ENCODE assay signal across 23 mouse cellular contexts in genomic region chr17:42304262-42304661, GRCm38 (mm10). TPM values are rescaled to one million over a fixed set of nuclear protein-coding genes. Genes with fewer than 3 reads are reported as not detected.
DNase-seq lines count a peak whose midpoint lies in the region; ATAC-seq and TF ChIP-seq lines count a peak whose summit lies in the region.
"Had no signal": no experiment of that assay in that cellular context is flagged by ENCODE, and none has a peak within 500 bp of the region (broad histone marks: within the 10 kb centered on the region; RNA-seq: fewer than 3 reads in every experiment).

No protein-coding gene starts in this region.

- ATAC-seq in forebrain, postnatal 0 days = no peak
- no peak for ATAC-seq in forebrain, embryonic 11.5 days (replicated peaks; ENCODE audit: low FRiP score)
- ATAC-seq in midbrain, postnatal 0 days (ENCODE audit: low FRiP score) = no peak
- ATAC-seq in midbrain, embryonic 13.5 days = no peak
- ATAC-seq in frontal cortex, adult (ENCODE audit: low TSS enrichment) = no peak
- ATAC-seq: forebrain, embryonic 13.5 days had no signal

- H3K27me3 ChIP-seq in forebrain, postnatal 0 days (ENCODE audit: insufficient read depth, low read length) = no peaks in the 10 kb centered on the region
- no peaks in the 10 kb centered on the region for H3K27me3 ChIP-seq in forebrain, embryonic 11.5 days (ENCODE audit: control insufficient read depth, insufficient read depth, low read length)
- H3K27me3 ChIP-seq in midbrain, postnatal 0 days (ENCODE audit: insufficient read depth, low read length) = no peaks in the 10 kb centered on the region
- H3K27me3 ChIP-seq in midbrain, embryonic 13.5 days = no peaks in the 10 kb centered on the region
- H3K27me3 ChIP-seq: forebrain, embryonic 13.5 days; heart, embryonic 13.5 days; limb, embryonic 15.5 days; megakaryocyte, embryonic 14.5 days; neural tube, embryonic 12.5 days had no signal

- H3K27ac ChIP-seq in forebrain, postnatal 0 days (ENCODE audit: low read depth, low read length) = no peak overlapping the region
- H3K27ac ChIP-seq in forebrain, embryonic 11.5 days (ENCODE audit: low read depth, low read length) = no peak overlapping the region
- no peak overlapping the region for H3K27ac ChIP-seq in midbrain, postnatal 0 days (ENCODE audit: low read depth, low read length)
- H3K27ac ChIP-seq in midbrain, embryonic 13.5 days = no peak overlapping the region
- H3K27ac ChIP-seq: embryonic facial prominence, embryonic 10.5 days; forebrain, embryonic 13.5 days; heart, embryonic 13.5 days; limb, embryonic 15.5 days; neural tube, embryonic 12.5 days had no signal

- H3K4me3 ChIP-seq in forebrain, postnatal 0 days (ENCODE audit: low read depth, low read length) = no peak overlapping the region
- no peak overlapping the region for H3K4me3 ChIP-seq in forebrain, embryonic 11.5 days (ENCODE audit: low read depth, low read length)
- H3K4me3 ChIP-seq in midbrain, postnatal 0 days (ENCODE audit: low read depth, low read length) = no peak overlapping the region
- no peak overlapping the region for H3K4me3 ChIP-seq in midbrain, embryonic 13.5 days (replicated peaks)
- H3K4me3 ChIP-seq: embryonic facial prominence, embryonic 10.5 days; forebrain, embryonic 13.5 days; heart, embryonic 13.5 days; limb, embryonic 15.5 days; megakaryocyte, embryonic 14.5 days; neural tube, embryonic 12.5 days had no signal

- no peaks in the 10 kb centered on the region for H3K4me1 ChIP-seq in forebrain, postnatal 0 days (ENCODE audit: insufficient read depth)
- no peaks in the 10 kb centered on the region for H3K4me1 ChIP-seq in forebrain, embryonic 11.5 days (replicated peaks; ENCODE audit: control insufficient read depth, insufficient read depth, low read length)
- H3K4me1 ChIP-seq in midbrain, postnatal 0 days (ENCODE audit: insufficient read depth, low read length) = no peaks in the 10 kb centered on the region
- no peaks in the 10 kb centered on the region for H3K4me1 ChIP-seq in midbrain, embryonic 13.5 days (replicated peaks)
- H3K4me1 ChIP-seq: embryonic facial prominence, embryonic 10.5 days; forebrain, embryonic 13.5 days; heart, embryonic 13.5 days; limb, embryonic 15.5 days; megakaryocyte, embryonic 14.5 days; neural tube, embryonic 12.5 days had no signal

- H3K9me3 ChIP-seq in forebrain, postnatal 0 days (ENCODE audit: low read length) = no peaks in the 10 kb centered on the region
- H3K9me3 ChIP-seq in forebrain, embryonic 11.5 days (ENCODE audit: control insufficient read depth, low read length) = no peaks in the 10 kb centered on the region
- no peaks in the 10 kb centered on the region for H3K9me3 ChIP-seq in midbrain, postnatal 0 days (ENCODE audit: low read length)
- no peaks in the 10 kb centered on the region for H3K9me3 ChIP-seq in midbrain, embryonic 13.5 days
- H3K9me3 ChIP-seq: embryonic facial prominence, embryonic 10.5 days; forebrain, embryonic 13.5 days; heart, embryonic 13.5 days; limb, embryonic 15.5 days; megakaryocyte, embryonic 14.5 days; neural tube, embryonic 12.5 days had no signal

- no peak overlapping the region for H3K4me2 ChIP-seq in forebrain, postnatal 0 days (ENCODE audit: low read depth)
- no peak overlapping the region for H3K4me2 ChIP-seq in forebrain, embryonic 11.5 days (ENCODE audit: low read depth, low read length, severe bottlenecking)
- no peak overlapping the region for H3K4me2 ChIP-seq in midbrain, postnatal 0 days (ENCODE audit: low read depth, low read length, poor library complexity, severe bottlenecking)
- no peak overlapping the region for H3K4me2 ChIP-seq in midbrain, embryonic 13.5 days (replicated peaks)
- H3K4me2 ChIP-seq: forebrain, embryonic 13.5 days; heart, embryonic 13.5 days; limb, embryonic 15.5 days; neural tube, embryonic 12.5 days had no signal

- peak; percentile 63 for TF ChIP-seq CTCF in forebrain, postnatal 0 days (IDR thresholded peaks at IDR 0.05; ENCODE audit: low read depth)
- TF ChIP-seq CTCF in midbrain, postnatal 0 days (IDR thresholded peaks at IDR 0.05) = peak; percentile 77

- WGBS in forebrain, postnatal 0 days = 54% methylated on average over 4 of the region's 4 CpGs
- WGBS in forebrain, embryonic 11.5 days = 68% methylated on average over 4 of the region's 4 CpGs
- 47% methylated on average over 4 of the region's 4 CpGs for WGBS in midbrain, postnatal 0 days
- WGBS in midbrain, embryonic 13.5 days = 67% methylated on average over 4 of the region's 4 CpGs

- H3K36me3 ChIP-seq in forebrain, postnatal 0 days (ENCODE audit: insufficient read depth) = no peaks in the 10 kb centered on the region
- H3K36me3 ChIP-seq in forebrain, embryonic 11.5 days (ENCODE audit: control insufficient read depth, insufficient read depth, low read length) = no peaks in the 10 kb centered on the region
- no peaks in the 10 kb centered on the region for H3K36me3 ChIP-seq in midbrain, postnatal 0 days (ENCODE audit: insufficient read depth, low read length)
- H3K36me3 ChIP-seq in midbrain, embryonic 13.5 days = no peaks in the 10 kb centered on the region
- H3K36me3 ChIP-seq: embryonic facial prominence, embryonic 10.5 days; heart, embryonic 13.5 days; limb, embryonic 15.5 days; neural tube, embryonic 12.5 days had no signal

- DNase-seq in forebrain, postnatal 0 days = peak; percentile 44
- no peak for DNase-seq in forebrain, embryonic 11.5 days (ENCODE audit: low spot score)
- DNase-seq in layer of hippocampus, adult 11-12 months (ENCODE audit: low spot score) = peak; percentile 9
- DNase-seq in layer of hippocampus, adult 9-11 months = no peak
- peak; percentile 58 for DNase-seq in midbrain, postnatal 0 days (ENCODE audit: low spot score)
- DNase-seq in kidney, postnatal 10 days = no peak
- DNase-seq: adrenal gland, postnatal 10 days; B cell, adult 2 months; cerebellum, adult 11 months; heart, postnatal 36 days; kidney, adult 2 months; kidney, postnatal 4 days; layer of hippocampus, postnatal 36 days; right cerebral cortex, adult 18-20 months had no signal

- no peak overlapping the region for H3K9ac ChIP-seq in forebrain, postnatal 0 days
- H3K9ac ChIP-seq in forebrain, embryonic 11.5 days (ENCODE audit: low read length) = no peak overlapping the region
- H3K9ac ChIP-seq in midbrain, postnatal 0 days (replicated peaks; ENCODE audit: low read length, poor library complexity, severe bottlenecking) = no peak overlapping the region
- no peak overlapping the region for H3K9ac ChIP-seq in midbrain, embryonic 13.5 days (replicated peaks)
- H3K9ac ChIP-seq: forebrain, embryonic 13.5 days; heart, embryonic 13.5 days; limb, embryonic 15.5 days; neural tube, embryonic 12.5 days had no signal

RNA-seq across cellular contexts. Expression of gene Ptchd4, which starts 11.5 kb away (rescaled TPM):
- 4.5 and 6.3 TPM in 2 replicates for total RNA-seq in forebrain, postnatal 0 days (2014; rRNA removed)
- 2.6 and 6.1 TPM in 2 replicates for polyA plus RNA-seq in forebrain, postnatal 0 days (2015; fragmentation: Nextera tagmentation; extraction: Ambion mirVana)
- 5.2 and 5.7 TPM in 2 replicates for polyA plus RNA-seq in forebrain, embryonic 11.5 days (2014; fragmentation: Nextera tagmentation; extraction: Ambion mirVana)
- total RNA-seq in midbrain, postnatal 0 days (2014; rRNA removed) = 10.9 and 13.6 TPM in 2 replicates
- polyA plus RNA-seq in midbrain, postnatal 0 days (2015; fragmentation: Nextera tagmentation; extraction: Ambion mirVana) = 8.3 and 9.3 TPM in 2 replicates
- 5.9 and 6.9 TPM in 2 replicates for polyA plus RNA-seq in midbrain, embryonic 13.5 days (2015; fragmentation: Nextera tagmentation; extraction: Ambion mirVana)
- total RNA-seq: heart, postnatal 36 days had no signal
- polyA plus RNA-seq: liver, embryonic 16.5 days had no signal

Comparison
In these comparisons a context has a peak if more than half of its experiments do, and no peak if none do; other contexts are left out.
1. DNase-seq: peak in forebrain, postnatal 0 days (single experiment), layer of hippocampus, adult 11-12 months (single experiment) and midbrain, postnatal 0 days (single experiment); none in forebrain, embryonic 11.5 days (single experiment), layer of hippocampus, adult 9-11 months (single experiment) and kidney, postnatal 10 days (single experiment).